Comparison of ENCODE assay signal across 23 mouse cellular contexts in the genomic region with DNA sequence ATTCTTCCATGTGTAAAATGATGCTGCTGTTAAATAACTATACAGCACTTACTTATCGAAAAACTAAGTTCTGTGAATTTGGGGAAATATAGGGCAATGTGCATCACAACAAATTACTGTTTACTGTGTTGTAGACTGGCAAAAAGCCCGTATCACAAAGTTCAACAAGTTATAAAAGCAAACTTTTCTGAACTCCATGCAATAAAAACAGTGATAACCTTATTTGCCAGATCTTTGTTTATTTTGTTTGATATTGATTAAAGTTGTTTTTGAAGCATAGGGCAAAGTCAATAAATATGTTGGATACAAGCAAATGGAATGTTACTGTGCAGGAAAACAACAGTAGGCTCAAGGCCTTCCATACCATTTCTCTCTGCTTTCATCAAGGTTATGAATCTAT. TPM values are rescaled to one million over a fixed set of nuclear protein-coding genes. Genes with fewer than 3 reads are reported as not detected.
"Had no signal": no experiment of that assay in that cellular context is flagged by ENCODE, and none has a peak within 500 bp of the region (broad histone marks: within the 10 kb centered on the region; RNA-seq: fewer than 3 reads in every experiment).

No protein-coding gene starts in this region.

- H3K4me2 ChIP-seq: neural tube, embryonic 13.5 days; neural tube, embryonic 15.5 days; stomach, embryonic 15.5 days had no signal

- H3K27me3 ChIP-seq: neural tube, embryonic 13.5 days; neural tube, embryonic 15.5 days; stomach, embryonic 15.5 days had no signal

- H3K4me1 ChIP-seq: neural tube, embryonic 13.5 days; neural tube, embryonic 15.5 days; stomach, embryonic 15.5 days had no signal

- H3K9ac ChIP-seq: neural tube, embryonic 13.5 days; neural tube, embryonic 15.5 days; stomach, embryonic 15.5 days had no signal

- H3K36me3 ChIP-seq: neural tube, embryonic 13.5 days; neural tube, embryonic 15.5 days; stomach, embryonic 15.5 days had no signal

- DNase-seq: retina, postnatal 1 day; right cerebral cortex, adult 18-20 months; right cerebral cortex, postnatal 14 days; right cerebral cortex, postnatal 25 days; right cerebral cortex, postnatal 4 days; spleen, adult 18-20 months; thymus, adult 18-20 months; thymus, adult 2 months; thymus, postnatal 14 days; thymus, postnatal 25 days; thymus, postnatal 36 days; thymus, postnatal 4 days had no signal

- H3K9me3 ChIP-seq: neural tube, embryonic 13.5 days; neural tube, embryonic 15.5 days; stomach, embryonic 15.5 days had no signal

- H3K4me3 ChIP-seq: neural tube, embryonic 13.5 days; neural tube, embryonic 15.5 days; stomach, embryonic 15.5 days had no signal

- H3K27ac ChIP-seq: neural tube, embryonic 13.5 days; neural tube, embryonic 15.5 days; stomach, embryonic 15.5 days; stomach, postnatal 0 days had no signal

RNA-seq across cellular contexts. Expression of a gene that starts 2.8 kb away (rescaled TPM):
- total RNA-seq: neutrophil, adult 5-6 weeks had no signal
- polyA plus RNA-seq: neural tube, embryonic 13.5 days; neural tube, embryonic 14.5 days; neural tube, embryonic 15.5 days; small intestine, adult 2 months; stomach, embryonic 14.5 days; stomach, postnatal 0 days; testis, adult 2 months; thymus, adult 2 months; thymus, postnatal 0 days; urinary bladder, adult 2 months had no signal
